In the genomic region with DNA sequence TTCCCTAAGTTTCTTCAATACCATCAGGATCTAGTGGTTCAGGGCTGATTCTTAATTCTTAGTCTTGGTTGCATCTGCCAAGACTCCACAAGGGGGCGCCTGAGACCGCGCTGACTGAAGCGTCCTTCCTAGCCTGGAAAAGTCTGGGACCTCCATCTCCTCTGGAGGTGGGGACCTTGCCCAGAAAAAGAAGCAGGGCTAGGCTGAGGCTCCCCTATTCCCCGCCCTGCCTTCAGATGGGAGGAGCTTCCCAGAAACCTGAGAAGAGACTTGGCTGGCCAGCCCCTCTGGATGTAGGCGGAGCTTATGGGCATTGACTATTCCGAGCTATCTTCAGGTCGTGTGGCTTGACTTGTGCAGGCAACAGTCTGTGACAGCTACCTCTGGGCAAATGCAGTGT, we compare ENCODE assay signal across 9 mouse cellular contexts. TPM values are rescaled to one million over a fixed set of nuclear protein-coding genes. Genes with fewer than 3 reads are reported as not detected.
DNase-seq lines count a peak whose midpoint lies in the region; ATAC-seq lines count a peak whose summit lies in the region.
"Had no signal": no experiment of that assay in that cellular context is flagged by ENCODE, and none has a peak within 500 bp of the region (broad histone marks: within the 10 kb centered on the region; RNA-seq: fewer than 3 reads in every experiment).

No protein-coding gene starts in this region.

- under 1% methylated on average over 8 of the region's 8 CpGs for WGBS in forebrain, embryonic 12.5 days
- 2% methylated on average over 8 of the region's 8 CpGs for WGBS in lung, embryonic 15.5 days

- no peaks in the 10 kb centered on the region for H3K36me3 ChIP-seq in forebrain, embryonic 12.5 days (replicated peaks)
- no peaks in the 10 kb centered on the region for H3K36me3 ChIP-seq in lung, embryonic 15.5 days

- no peak overlapping the region for H3K9ac ChIP-seq in forebrain, embryonic 12.5 days
- H3K9ac ChIP-seq in lung, embryonic 15.5 days: no peak overlapping the region

- no peaks in the 10 kb centered on the region for H3K9me3 ChIP-seq in forebrain, embryonic 12.5 days
- no peaks in the 10 kb centered on the region for H3K9me3 ChIP-seq in lung, embryonic 15.5 days

- peaks cover 27% of the 10 kb centered on the region for H3K4me1 ChIP-seq in forebrain, embryonic 12.5 days
- H3K4me1 ChIP-seq in lung, embryonic 15.5 days: peaks cover 55% of the 10 kb centered on the region

- intact Hi-C loops in heart, postnatal 14 days (cut with DNase I): loop anchor here (1.0 to 5.0 kb wide), 3 partner anchors 71 to 301 kb away; no protein-coding TSS in a partner anchor

- H3K4me2 ChIP-seq in forebrain, embryonic 12.5 days: no peak overlapping the region
- peak overlapping the region; percentile 35 for H3K4me2 ChIP-seq in lung, embryonic 15.5 days

- DNase-seq in ES-CJ7 (ENCODE audit: low read depth, low spot score): peak; percentile 96
- peak; percentile 77 for DNase-seq in c-Kit-positive CD71-negative TER-119-negative erythroid progenitor cells, embryonic 14.5 days (ENCODE audit: low read depth)
- peak; percentile 85 to 90 for DNase-seq in heart, postnatal 14 days
- DNase-seq in kidney, postnatal 4 days: peak; percentile 92
- DNase-seq in ovary, postnatal 36 days (ENCODE audit: low spot score): peak; percentile 79
- peak; percentile 83 for DNase-seq in thymus, postnatal 4 days

- peak; percentile 24; the same call in 1 of the 2 replicates for ATAC-seq in forebrain, embryonic 12.5 days (ENCODE audit: low FRiP score)
- peak; percentile 77 for ATAC-seq in lung, embryonic 15.5 days (ENCODE audit: borderline replicate concordance, extremely low read depth, low FRiP score, low TSS enrichment)

- no peak overlapping the region for H3K27ac ChIP-seq in forebrain, embryonic 12.5 days
- peak overlapping the region; percentile 70 for H3K27ac ChIP-seq in lung, embryonic 15.5 days
- H3K27ac ChIP-seq: macrophage had no signal

- H3K27me3 ChIP-seq in forebrain, embryonic 12.5 days: peaks cover 20% of the 10 kb centered on the region
- no peaks in the 10 kb centered on the region for H3K27me3 ChIP-seq in lung, embryonic 15.5 days

- H3K4me3 ChIP-seq in forebrain, embryonic 12.5 days (replicated peaks): no peak overlapping the region
- H3K4me3 ChIP-seq in lung, embryonic 15.5 days: no peak overlapping the region

RNA-seq across cellular contexts. Expression of gene Cables2, which starts 2.5 kb away (rescaled TPM):
- polyA plus RNA-seq in forebrain, embryonic 12.5 days (2016; fragmentation: Nextera tagmentation; extraction: Ambion mirVana): 17.7 and 20.8 TPM in 2 replicates
- total RNA-seq in heart, postnatal 14 days (2021): 10 to 100 TPM; 14.3 to 14.6 TPM
- 14.1 and 16.5 TPM in 2 replicates for polyA plus RNA-seq in lung, embryonic 15.5 days (2015; fragmentation: Nextera tagmentation; extraction: Ambion mirVana)

RNA-seq across cellular contexts. Expression of gene Rbbp8nl, which starts 13.8 kb away (rescaled TPM):
- polyA plus RNA-seq in forebrain, embryonic 12.5 days (2016; fragmentation: Nextera tagmentation; extraction: Ambion mirVana): 0.10 and 0.13 TPM in 2 replicates
- not detected for total RNA-seq in heart, postnatal 14 days (2021)
- polyA plus RNA-seq in lung, embryonic 15.5 days (2015; fragmentation: Nextera tagmentation; extraction: Ambion mirVana): 2.3 and 3.1 TPM in 2 replicates
- polyA plus RNA-seq: macrophage had no signal

RNA-seq across cellular contexts. Expression of gene Rps21, which starts 18.7 kb away (rescaled TPM):
- polyA plus RNA-seq in forebrain, embryonic 12.5 days (2016; fragmentation: Nextera tagmentation; extraction: Ambion mirVana): 464 and 488 TPM in 2 replicates
- 100 to 1,000 TPM; 460 to 507 TPM for total RNA-seq in heart, postnatal 14 days (2021)
- polyA plus RNA-seq in lung, embryonic 15.5 days (2015; fragmentation: Nextera tagmentation; extraction: Ambion mirVana): 477 and 524 TPM in 2 replicates

RNA-seq across cellular contexts. Expression of gene Lama5, which starts 50.2 kb away (rescaled TPM):
- polyA plus RNA-seq in forebrain, embryonic 12.5 days (2016; fragmentation: Nextera tagmentation; extraction: Ambion mirVana): 4.9 and 5.1 TPM in 2 replicates
- total RNA-seq in heart, postnatal 14 days (2021): 10 to 100 TPM; 43.1 to 63.7 TPM
- polyA plus RNA-seq in lung, embryonic 15.5 days (2015; fragmentation: Nextera tagmentation; extraction: Ambion mirVana): 79.0 and 83.2 TPM in 2 replicates
- polyA plus RNA-seq: macrophage had no signal

RNA-seq across cellular contexts. Expression of gene Gata5, which starts 58.7 kb away (rescaled TPM):
- not detected in 2 replicates for polyA plus RNA-seq in forebrain, embryonic 12.5 days (2016; fragmentation: Nextera tagmentation; extraction: Ambion mirVana)
- 1 to 10 TPM; 1.0 to 1.2 TPM for total RNA-seq in heart, postnatal 14 days (2021)
- polyA plus RNA-seq in lung, embryonic 15.5 days (2015; fragmentation: Nextera tagmentation; extraction: Ambion mirVana): 26.2 and 27.8 TPM in 2 replicates
- polyA plus RNA-seq: macrophage had no signal
